Comparison of ENCODE assay signal across 9 mouse cellular contexts in the genomic region with DNA sequence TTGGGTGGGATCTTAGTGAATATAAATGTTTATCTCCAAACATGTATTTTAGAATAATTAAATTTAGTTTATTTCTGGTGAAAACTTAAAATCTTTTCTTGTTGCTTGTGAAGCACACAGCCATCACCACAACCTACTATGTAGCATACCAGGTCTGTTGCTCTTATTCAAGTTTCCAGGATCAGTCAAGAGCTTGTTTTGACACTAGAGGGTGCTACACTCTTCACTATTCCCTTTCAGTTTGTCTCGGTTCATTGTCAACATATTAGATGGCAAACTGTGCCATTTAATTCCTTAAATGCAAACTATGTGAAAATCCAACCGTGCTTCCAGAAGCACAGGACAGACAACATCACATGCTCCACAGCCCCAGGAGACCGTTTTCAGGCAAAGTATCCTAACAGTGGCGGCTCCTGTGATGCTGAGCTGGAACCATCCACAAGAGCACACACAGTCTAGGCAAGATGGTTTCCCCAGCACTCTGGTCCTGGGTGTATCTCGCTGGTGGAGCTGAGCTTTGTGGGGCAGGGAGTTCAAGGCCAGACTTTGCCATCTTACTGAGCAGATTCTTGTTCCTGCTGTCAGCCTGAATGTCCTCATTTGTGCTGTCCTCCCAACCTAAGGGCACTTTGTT. TPM values are rescaled to one million over a fixed set of nuclear protein-coding genes. Genes with fewer than 3 reads are reported as not detected.
A peak's percentile ranks its signal among the peaks of the same experiment; 100 is the strongest.
DNase-seq lines count a peak whose midpoint lies in the region; ATAC-seq and TF ChIP-seq lines count a peak whose summit lies in the region.
"Had no signal": no experiment of that assay in that cellular context is flagged by ENCODE, and none has a peak within 500 bp of the region (broad histone marks: within the 10 kb centered on the region; RNA-seq: fewer than 3 reads in every experiment).

No protein-coding gene starts in this region.

- H3K4me2 ChIP-seq in midbrain, embryonic 11.5 days: no peak overlapping the region
- H3K4me2 ChIP-seq: limb, embryonic 15.5 days had no signal

- 0 out of 2 replicates have a peak, but pooled peaks cover 11% of the 10 kb centered on the region for H3K36me3 ChIP-seq in midbrain, embryonic 11.5 days (ENCODE audit: control insufficient read depth, insufficient read depth, low read length)
- H3K36me3 ChIP-seq in midbrain, embryonic 10.5 days: peaks cover 53% of the 10 kb centered on the region

- H3K4me3 ChIP-seq in gastrocnemius, adult 2 months: no peak overlapping the region
- H3K4me3 ChIP-seq in midbrain, embryonic 11.5 days (ENCODE audit: low read depth, low read length): no peak overlapping the region
- no peak overlapping the region for H3K4me3 ChIP-seq in midbrain, embryonic 10.5 days
- H3K4me3 ChIP-seq: limb, embryonic 15.5 days had no signal

- WGBS in midbrain, embryonic 11.5 days: 57% methylated on average over 5 of the region's 5 CpGs
- WGBS in midbrain, embryonic 10.5 days: 61% methylated on average over 5 of the region's 5 CpGs

- H3K27me3 ChIP-seq in midbrain, embryonic 11.5 days (ENCODE audit: control insufficient read depth, insufficient read depth, low read length): no peaks in the 10 kb centered on the region
- no peaks in the 10 kb centered on the region for H3K27me3 ChIP-seq in midbrain, embryonic 10.5 days (ENCODE audit: low read depth, poor library complexity, severe bottlenecking)
- H3K27me3 ChIP-seq: limb, embryonic 15.5 days had no signal

- no peaks in the 10 kb centered on the region for H3K9me3 ChIP-seq in midbrain, embryonic 11.5 days (ENCODE audit: control insufficient read depth, low read length)
- H3K9me3 ChIP-seq in midbrain, embryonic 10.5 days (replicated peaks): no peaks in the 10 kb centered on the region
- H3K9me3 ChIP-seq: limb, embryonic 15.5 days had no signal

- intact Hi-C loops in gastrocnemius, adult 2 months (cut with DNase I): loop anchor here (1.0 to 5.0 kb wide), 3 partner anchors 47 to 214 kb away; a partner anchor contains a TSS

- peak overlapping the region; percentile 90 for H3K27ac ChIP-seq in gastrocnemius, adult 2 months
- H3K27ac ChIP-seq in midbrain, embryonic 11.5 days (ENCODE audit: low read depth, low read length): no peak overlapping the region
- H3K27ac ChIP-seq in midbrain, embryonic 10.5 days (replicated peaks): no peak overlapping the region
- H3K27ac ChIP-seq: limb, embryonic 15.5 days had no signal

- no peak overlapping the region for H3K9ac ChIP-seq in midbrain, embryonic 11.5 days (ENCODE audit: low read length)
- H3K9ac ChIP-seq: limb, embryonic 15.5 days had no signal

- DNase-seq in gastrocnemius, adult 2 months: no peak
- no peak for DNase-seq in gastrocnemius, adult 8-10 months (ENCODE audit: low spot score in 2 of 2)
- peak; percentile 88 for DNase-seq in midbrain, embryonic 11.5 days (ENCODE audit: low spot score, missing footprints)
- DNase-seq in midbrain, embryonic 10.5 days (ENCODE audit: low spot score): no peak
- DNase-seq in embryo, embryonic 9.5 days (ENCODE audit: extremely low spot score): peak; percentile 39
- no peak for DNase-seq in right cerebral cortex, postnatal 10 days (ENCODE audit: low spot score in 2 of 2)
- DNase-seq in layer of hippocampus, postnatal 25 days (ENCODE audit: extremely low spot score in 1 of 2, low spot score in 1 of 2): no peak

- peak; percentile 82 for TF ChIP-seq CTCF in gastrocnemius, adult 2 months (IDR thresholded peaks at IDR 0.05)

- H3K4me1 ChIP-seq in midbrain, embryonic 11.5 days (ENCODE audit: control insufficient read depth, insufficient read depth, low read length): no peaks in the 10 kb centered on the region
- no peaks in the 10 kb centered on the region for H3K4me1 ChIP-seq in midbrain, embryonic 10.5 days
- H3K4me1 ChIP-seq: limb, embryonic 15.5 days had no signal

- ATAC-seq in midbrain, embryonic 11.5 days (ENCODE audit: low FRiP score): no peak
- peak; percentile 71 for ATAC-seq in megakaryocyte-erythroid progenitor cell, adult 5-6 weeks (replicated peaks; ENCODE audit: low FRiP score, low TSS enrichment, poor library complexity, severe bottlenecking)

RNA-seq across cellular contexts. Expression of a gene that starts 11.6 kb away (rescaled TPM):
- total RNA-seq in gastrocnemius, adult 2 months (2021): 10 to 100 TPM; 22.7 to 37.0 TPM
- total RNA-seq in gastrocnemius, adult 8-10 months (2022): 10 to 100 TPM; 22.9 to 26.5 (median 24.0) TPM
- polyA plus RNA-seq in midbrain, embryonic 11.5 days (2014; fragmentation: Nextera tagmentation; extraction: Ambion mirVana): 285 and 305 TPM in 2 replicates
- 341 and 391 TPM in 2 replicates for polyA plus RNA-seq in midbrain, embryonic 10.5 days (2016; fragmentation: Nextera tagmentation; extraction: Ambion mirVana)
- 211 and 214 TPM in 2 replicates for total RNA-seq in megakaryocyte-erythroid progenitor cell, adult 5-6 weeks (2014; fragmentation: Nextera tagmentation)
- 372 and 520 TPM in 2 replicates for total RNA-seq in megakaryocyte-erythroid progenitor cell, adult 5-6 weeks (2017)
- total RNA-seq in layer of hippocampus, postnatal 25 days (2021): 10 to 100 TPM; 35.8 to 38.4 TPM

RNA-seq across cellular contexts. Expression of a gene that starts 11.7 kb away (rescaled TPM):
- 1 to 10 TPM; 7.6 to 8.3 TPM for total RNA-seq in gastrocnemius, adult 2 months (2021)
- 1 to 10 TPM; 6.4 to 9.5 (median 8.2) TPM for total RNA-seq in gastrocnemius, adult 8-10 months (2022)
- polyA plus RNA-seq in midbrain, embryonic 11.5 days (2014; fragmentation: Nextera tagmentation; extraction: Ambion mirVana): 21.6 and 23.2 TPM in 2 replicates
- polyA plus RNA-seq in midbrain, embryonic 10.5 days (2016; fragmentation: Nextera tagmentation; extraction: Ambion mirVana): 22.8 and 24.3 TPM in 2 replicates
- total RNA-seq in megakaryocyte-erythroid progenitor cell, adult 5-6 weeks (2014; fragmentation: Nextera tagmentation): 8.8 and 10.4 TPM in 2 replicates
- total RNA-seq in megakaryocyte-erythroid progenitor cell, adult 5-6 weeks (2017): 25.1 and 35.4 TPM in 2 replicates
- 10 to 100 TPM; 12.6 to 14.2 TPM for total RNA-seq in layer of hippocampus, postnatal 25 days (2021)

RNA-seq across cellular contexts. Expression of a gene that starts 53.8 kb away (rescaled TPM):
- total RNA-seq in gastrocnemius, adult 2 months (2021): 10 to 100 TPM; 21.0 to 25.3 TPM
- 10 to 100 TPM; 21.9 to 30.1 (median 24.6) TPM for total RNA-seq in gastrocnemius, adult 8-10 months (2022)
- 66.3 and 68.9 TPM in 2 replicates for polyA plus RNA-seq in midbrain, embryonic 11.5 days (2014; fragmentation: Nextera tagmentation; extraction: Ambion mirVana)
- polyA plus RNA-seq in midbrain, embryonic 10.5 days (2016; fragmentation: Nextera tagmentation; extraction: Ambion mirVana): 72.0 and 74.8 TPM in 2 replicates
- 18.7 and 19.4 TPM in 2 replicates for total RNA-seq in megakaryocyte-erythroid progenitor cell, adult 5-6 weeks (2014; fragmentation: Nextera tagmentation)
- 16.0 and 22.4 TPM in 2 replicates for total RNA-seq in megakaryocyte-erythroid progenitor cell, adult 5-6 weeks (2017)
- 10 to 100 TPM; 30.8 to 32.0 TPM for total RNA-seq in layer of hippocampus, postnatal 25 days (2021)

RNA-seq across cellular contexts. Expression of a gene that starts 54.0 kb away (rescaled TPM):
- total RNA-seq in gastrocnemius, adult 2 months (2021): 10 to 100 TPM in 1 of 2 experiments, 1 to 10 TPM in 1; 8.0 to 10.2 TPM
- total RNA-seq in gastrocnemius, adult 8-10 months (2022): 10 to 100 TPM in 1 of 4 experiments, 1 to 10 TPM in 3; 8.4 to 11.4 (median 9.1) TPM
- polyA plus RNA-seq in midbrain, embryonic 11.5 days (2014; fragmentation: Nextera tagmentation; extraction: Ambion mirVana): 25.3 and 26.7 TPM in 2 replicates
- 30.7 and 34.3 TPM in 2 replicates for polyA plus RNA-seq in midbrain, embryonic 10.5 days (2016; fragmentation: Nextera tagmentation; extraction: Ambion mirVana)
- 23.1 and 26.8 TPM in 2 replicates for total RNA-seq in megakaryocyte-erythroid progenitor cell, adult 5-6 weeks (2014; fragmentation: Nextera tagmentation)
- 24.1 and 24.9 TPM in 2 replicates for total RNA-seq in megakaryocyte-erythroid progenitor cell, adult 5-6 weeks (2017)
- 10 to 100 TPM; 18.9 to 19.7 TPM for total RNA-seq in layer of hippocampus, postnatal 25 days (2021)

Comparison
In these comparisons a context has a peak if more than half of its experiments do, and no peak if none do; other contexts are left out.
1. DNase-seq: peak in midbrain, embryonic 11.5 days (single experiment) and embryo, embryonic 9.5 days (single experiment); none in gastrocnemius, adult 2 months (single experiment), gastrocnemius, adult 8-10 months (0 of 2), midbrain, embryonic 10.5 days (single experiment), right cerebral cortex, postnatal 10 days (0 of 2) and layer of hippocampus, postnatal 25 days (0 of 2).
2. RNA of a gene that starts 11.6 kb away (total RNA-seq): 211 to 520 TPM in megakaryocyte-erythroid progenitor cell, adult 5-6 weeks; 35.8 to 38.4 TPM in layer of hippocampus, postnatal 25 days, 22.7 to 37.0 TPM in gastrocnemius, adult 2 months and 22.9 to 26.5 TPM in gastrocnemius, adult 8-10 months; every median in the first group is over 4 times any median in the second.